7 mouse cellular contexts compared by ENCODE assay signal in genomic region chr16:8539150-8539865, GRCm38 (mm10). TPM values are rescaled to one million over a fixed set of nuclear protein-coding genes. Genes with fewer than 3 reads are reported as not detected.
DNase-seq lines count a peak whose midpoint lies in the region; ATAC-seq lines count a peak whose summit lies in the region.

No protein-coding gene starts in this region.

- DNase-seq in embryo, embryonic 11 days = peak; percentile 85
- peak; percentile 54 to 65 for DNase-seq in layer of hippocampus, postnatal 10 days (ENCODE audit: low spot score in 2 of 2)
- no peak for DNase-seq in kidney, postnatal 36 days
- no peak for DNase-seq in thymus, postnatal 4 days
- DNase-seq in testis, postnatal 10 days (ENCODE audit: low spot score) = no peak

- H3K9ac ChIP-seq in forebrain, embryonic 13.5 days = no peak overlapping the region
- no peak overlapping the region for H3K9ac ChIP-seq in neural tube, embryonic 15.5 days (replicated peaks)

- no peaks in the 10 kb centered on the region for H3K36me3 ChIP-seq in forebrain, embryonic 13.5 days (ENCODE audit: poor library complexity, severe bottlenecking)
- H3K36me3 ChIP-seq in neural tube, embryonic 15.5 days = 0 out of 2 replicates have a peak, but pooled peaks cover 4% of the 10 kb centered on the region

- no peak overlapping the region for H3K4me3 ChIP-seq in forebrain, embryonic 13.5 days
- H3K4me3 ChIP-seq in neural tube, embryonic 15.5 days (replicated peaks) = no peak overlapping the region

- H3K27ac ChIP-seq in forebrain, embryonic 13.5 days = peak overlapping the region; percentile 88
- H3K27ac ChIP-seq in neural tube, embryonic 15.5 days (replicated peaks) = peak overlapping the region; percentile 89

- WGBS in forebrain, embryonic 13.5 days = 29% methylated on average over 9 of the region's 9 CpGs
- 5% methylated on average over 9 of the region's 9 CpGs for WGBS in neural tube, embryonic 15.5 days

- H3K4me2 ChIP-seq in forebrain, embryonic 13.5 days = peak overlapping the region; percentile 42
- H3K4me2 ChIP-seq in neural tube, embryonic 15.5 days = peak overlapping the region; percentile 39

- peaks cover 4% of the 10 kb centered on the region; the same call in 1 of the 2 replicates for H3K27me3 ChIP-seq in forebrain, embryonic 13.5 days
- no peaks in the 10 kb centered on the region for H3K27me3 ChIP-seq in neural tube, embryonic 15.5 days (replicated peaks)

- ATAC-seq in forebrain, embryonic 13.5 days = peak; percentile 94
- ATAC-seq in neural tube, embryonic 15.5 days (ENCODE audit: low FRiP score) = peak; percentile 84

- peaks cover 40% of the 10 kb centered on the region for H3K4me1 ChIP-seq in forebrain, embryonic 13.5 days
- peaks cover 44% of the 10 kb centered on the region for H3K4me1 ChIP-seq in neural tube, embryonic 15.5 days

- H3K9me3 ChIP-seq in forebrain, embryonic 13.5 days (replicated peaks) = no peaks in the 10 kb centered on the region
- no peaks in the 10 kb centered on the region for H3K9me3 ChIP-seq in neural tube, embryonic 15.5 days (replicated peaks)

RNA-seq across cellular contexts. Expression of gene Abat, which starts 26.1 kb away (rescaled TPM):
- polyA plus RNA-seq in forebrain, embryonic 13.5 days (2015; fragmentation: Nextera tagmentation; extraction: Ambion mirVana) = 42.7 and 47.7 TPM in 2 replicates
- total RNA-seq in layer of hippocampus, postnatal 10 days (2021) = 100 to 1,000 TPM; 107 to 117 TPM
- 111 TPM in 2 replicates for polyA plus RNA-seq in neural tube, embryonic 15.5 days (2015; fragmentation: Nextera tagmentation; extraction: Ambion mirVana)

Comparison
In these comparisons a context has a peak if more than half of its experiments do, and no peak if none do; other contexts are left out.
1. DNase-seq: peak in embryo, embryonic 11 days (single experiment) and layer of hippocampus, postnatal 10 days (2 of 2); none in kidney, postnatal 36 days (0 of 2), thymus, postnatal 4 days (single experiment) and testis, postnatal 10 days (single experiment).